Mouse (Mus musculus) gastrocnemius, postnatal 14 days (tissue): Measurements from ENCODE around the gene Lmbr1l. TPM values are rescaled to one million over a fixed set of nuclear protein-coding genes. Genes with fewer than 3 reads are reported as not detected.
A peak's percentile ranks its signal among the peaks of the same experiment; 100 is the strongest.
"Not testable (repeated sequence)": the region's sequence is repeated elsewhere in the genome, so short reads cannot be mapped to it uniquely, and the experiment has no call there.

Source experiments
- DNase-seq: peaks from one replicate; pipeline ENCODE4 v3.0.0; 2021; ENCODE audit warnings: mixed read lengths
- intact Hi-C: fragments of 180-260 bp; cut with DNase I; formaldehyde crosslinking; loops from one replicate; pipeline ENCODE4 v1.15.1; 2025; ENCODE audit warnings: low total_unique reads
- long read RNA-seq, 2 experiments: library from polyadenylated mRNA; stranded (forward); transcript quantifications; one replicate each; pipeline ENCODE4 v2.0.0; 2021
- total RNA-seq, 2 experiments: library from RNA; stranded (reverse); gene quantifications; 2 replicates each; pipeline ENCODE4 v1.2.3; 2021

Gene Lmbr1l
- 10 to 100 TPM in 1 of 2 experiments, 1 to 10 TPM in 1; 4.4 to 11.3 TPM for total RNA-seq
- long read RNA-seq, experiment 1, partial matches to known transcripts = 0 of 2 reads
- long read RNA-seq, experiment 1, other reads (novel, unspliced or antisense) = 1 of 2 reads
- long read RNA-seq, experiment 2, partial matches to known transcripts = 0 of 2 reads
- long read RNA-seq, experiment 2, other reads (novel, unspliced or antisense) = 1 of 2 reads

DNA sequence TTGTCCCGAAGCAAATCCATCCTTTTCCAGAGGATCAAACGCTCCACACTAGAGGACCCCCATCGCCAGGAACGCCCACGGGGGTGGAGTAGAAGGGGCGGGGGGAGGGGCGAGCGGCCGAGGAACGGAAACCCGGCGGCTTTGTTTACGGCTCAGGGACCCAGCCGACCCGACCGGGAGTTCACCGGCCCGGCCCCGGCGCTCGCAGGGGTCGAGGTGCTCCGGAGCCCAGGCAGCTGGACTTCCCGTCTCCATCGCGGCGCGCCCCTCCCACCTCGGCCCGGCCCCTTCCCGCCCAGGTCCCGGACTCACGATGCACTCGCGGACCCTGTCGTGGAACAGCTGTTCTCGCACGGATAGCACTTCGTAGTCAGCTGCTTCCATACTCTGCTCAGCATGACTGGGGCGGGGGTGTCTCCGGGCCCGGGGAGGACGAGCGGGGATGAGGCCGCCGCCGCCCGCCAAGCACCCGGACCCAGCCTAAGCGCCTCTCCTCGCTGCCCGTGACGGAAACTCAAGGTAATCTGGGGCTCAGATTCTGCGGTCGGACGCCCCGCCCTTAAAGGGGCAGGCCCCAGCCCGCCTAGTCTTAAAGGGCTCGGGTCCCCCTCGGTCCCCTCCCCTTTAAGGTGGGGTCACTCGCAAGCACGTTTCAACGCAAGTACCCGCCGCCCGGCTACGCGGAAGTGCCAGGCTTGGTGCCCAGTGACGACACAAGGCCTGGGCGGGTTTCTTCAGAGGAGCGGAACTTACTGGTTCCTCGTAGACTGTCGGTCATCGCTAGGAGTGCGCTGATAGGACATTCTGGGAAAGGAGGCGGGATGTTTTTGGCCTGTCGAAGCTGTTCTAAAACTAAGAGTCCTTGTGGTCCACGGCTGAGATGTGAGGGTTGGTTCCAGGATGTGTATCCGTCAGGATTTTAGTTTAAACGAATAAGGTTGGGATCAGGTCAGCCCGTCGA, at the start of gene Lmbr1l:
Gene Lmbr1l (minus strand): TSS at position 694 of the 961 bp plus-strand sequence.
- intact Hi-C loops = no loop called here

DNA sequence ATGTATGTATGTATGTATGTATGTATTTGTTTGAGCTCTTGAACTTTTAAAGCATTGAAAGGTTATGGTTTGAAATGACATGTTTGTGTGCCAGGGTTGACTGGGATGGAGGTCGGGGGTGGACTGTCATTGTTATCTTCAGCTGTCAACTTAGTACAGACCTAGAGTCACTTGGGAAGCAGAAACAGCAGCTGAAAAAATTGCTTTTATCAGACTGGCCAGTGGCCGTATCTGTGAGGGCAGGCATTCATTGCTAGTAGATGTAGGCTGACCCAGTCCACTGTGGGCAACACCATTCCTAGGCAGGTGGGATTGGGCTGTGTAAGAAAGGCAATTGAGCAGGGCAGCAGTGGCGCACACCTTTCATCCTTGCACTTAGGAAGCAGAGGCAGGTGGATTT, 41.5 kb upstream of the Lmbr1l start:
- intact Hi-C loops = no loop called here

More for the DNA sequence above, at the start of gene Lmbr1l:
- peak; percentile 99 for DNase-seq

GRCm38 (mm10) chr15:98958901-98959420, 40.9 kb upstream of the Lmbr1l start:
- no peak for DNase-seq
- intact Hi-C loops = no loop called here

More for the DNA sequence above, 41.5 kb upstream of the Lmbr1l start:
- no peak for DNase-seq

GRCm38 (mm10) chr15:98957475-98957874, 39.4 kb upstream of the Lmbr1l start:
- intact Hi-C loops = no loop called here
- DNase-seq = no peak

DNA sequence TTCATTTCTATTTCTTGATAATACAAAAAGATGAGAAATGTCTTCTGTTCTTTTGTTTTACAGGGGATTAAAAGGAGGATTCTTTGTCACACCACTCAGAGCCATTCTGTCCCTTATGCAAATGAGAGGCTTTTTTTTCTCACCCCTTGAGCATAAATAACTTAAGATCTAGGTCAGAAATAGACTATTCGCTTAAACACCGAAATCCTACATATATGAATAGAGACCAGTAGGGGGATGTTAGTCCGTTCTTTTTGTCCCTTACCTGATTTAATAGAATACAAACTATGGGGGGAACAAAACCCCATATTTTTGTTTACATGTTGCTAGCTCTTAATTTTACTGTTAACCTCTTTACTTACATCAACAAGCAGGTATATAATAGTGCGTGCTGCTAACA, 38.0 kb upstream of the Lmbr1l start:
- no peak for DNase-seq
- intact Hi-C loops = no loop called here

DNA sequence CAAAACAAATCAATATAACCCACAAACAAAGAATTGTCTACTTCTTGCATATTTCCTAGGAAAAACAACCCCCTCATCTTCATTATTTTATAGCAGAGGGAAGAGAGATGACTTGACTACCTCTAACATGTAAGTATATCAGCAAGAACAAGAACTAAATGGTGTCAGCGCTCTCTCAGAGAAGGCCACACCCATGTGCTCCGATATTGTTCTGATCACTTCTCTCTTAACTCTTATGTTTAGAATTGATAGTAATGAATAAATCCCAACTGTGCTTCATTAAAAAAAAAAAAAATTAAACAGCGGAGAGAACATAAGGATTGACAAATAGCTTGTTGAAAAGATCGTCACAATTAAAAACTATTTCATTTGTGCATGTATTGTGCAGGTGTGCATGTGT, 37.3 kb upstream of the Lmbr1l start:
- DNase-seq = no peak
- intact Hi-C loops = no loop called here

DNA sequence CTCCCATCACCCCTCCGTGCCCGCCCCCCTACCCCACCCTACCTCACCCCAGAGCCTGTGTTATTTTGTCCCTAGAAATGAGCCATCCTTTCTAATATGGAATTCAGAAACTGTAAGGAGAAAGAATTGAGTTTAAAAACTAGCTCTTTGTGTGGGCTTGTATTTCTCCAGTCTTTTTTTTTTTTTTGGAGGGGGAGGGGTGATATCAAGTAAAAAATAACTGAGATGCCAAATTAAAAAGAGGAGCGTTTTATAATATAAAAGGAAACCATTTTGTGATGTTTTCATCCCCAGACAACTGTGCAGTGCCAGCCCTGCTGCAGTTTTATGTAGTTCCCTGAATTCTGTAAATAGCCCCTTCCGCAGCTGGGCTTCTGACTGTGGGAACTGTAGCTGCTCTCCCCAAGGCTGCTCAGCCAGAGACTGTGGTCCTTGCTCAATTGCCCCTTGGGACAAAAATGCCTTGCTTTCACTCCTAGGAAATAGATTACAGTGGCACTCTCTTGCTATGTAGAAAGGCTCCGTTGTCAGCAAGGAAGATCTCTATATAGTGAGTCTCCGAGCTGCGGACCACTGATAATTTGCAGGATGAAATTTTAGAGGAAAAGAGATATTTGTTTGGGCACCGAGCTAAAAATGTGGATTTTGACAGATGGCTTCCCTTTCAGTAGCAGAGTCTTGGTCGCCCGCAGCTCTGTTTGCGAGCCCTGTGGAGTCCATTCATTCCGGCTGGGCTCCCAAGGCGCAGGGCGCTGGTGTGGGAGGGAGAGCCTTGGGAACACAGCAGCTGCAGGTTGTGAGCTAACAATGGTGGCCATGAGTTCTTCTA, 36.6 kb upstream of the Lmbr1l start:
- intact Hi-C loops = no loop called here
- peak; percentile 17 for DNase-seq

DNA sequence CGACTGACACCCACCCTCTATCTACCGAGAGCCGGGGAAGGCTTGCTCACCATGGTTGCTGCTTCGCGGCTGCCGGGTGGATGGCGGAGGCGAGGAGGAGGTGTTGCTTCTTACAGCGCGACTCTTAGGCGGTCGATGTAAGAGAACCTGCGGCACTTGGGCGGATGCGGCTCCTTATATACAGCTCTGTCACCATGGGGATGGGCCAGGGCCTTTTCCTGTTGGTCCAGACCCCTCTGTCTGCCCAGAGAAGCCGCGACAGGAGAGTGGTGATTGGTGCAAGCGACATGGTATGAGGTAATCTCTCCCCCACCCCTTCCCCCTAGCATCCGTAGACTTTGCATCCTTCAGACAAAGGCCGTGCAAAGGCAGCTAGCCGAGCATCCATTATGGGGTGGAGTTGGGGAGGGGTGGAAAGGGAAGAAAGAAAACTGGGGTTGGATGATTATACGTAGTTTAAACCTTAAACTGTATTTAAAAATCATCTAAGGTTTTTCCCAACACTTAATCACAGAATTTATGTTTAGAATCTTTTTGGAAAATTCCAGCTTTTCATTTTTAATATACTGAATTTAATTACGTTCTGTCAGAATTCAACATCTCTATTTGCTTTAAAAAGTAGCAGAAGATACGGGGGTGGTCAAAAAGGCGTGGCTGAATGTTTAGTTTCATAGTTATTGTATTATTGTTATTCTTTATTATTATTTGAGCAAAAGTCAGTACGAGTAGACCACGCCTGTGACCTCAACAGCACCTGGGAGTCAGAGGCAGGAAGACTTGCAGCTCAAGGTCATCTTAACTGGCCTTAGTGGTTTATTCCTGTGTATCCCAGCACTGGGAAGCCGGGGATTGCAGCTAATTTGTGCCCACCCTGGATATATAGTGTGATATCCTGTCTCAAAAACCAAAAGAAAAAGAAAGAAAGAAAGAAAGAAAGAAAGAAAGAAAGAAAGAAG, 35.6 kb upstream of the Lmbr1l start, which contains the start of the genes Gm49450 and Tuba1a:
Gene Gm49450 (minus strand): TSS at position 151 of the 956 bp plus-strand sequence.
Gene Tuba1a (minus strand): TSS at position 303 of the 956 bp plus-strand sequence.
- DNase-seq = peak; percentile 90
- intact Hi-C loops = no loop called here

GRCm38 (mm10) chr15:98952751-98953400, 34.8 kb upstream of the Lmbr1l start:
- intact Hi-C loops = no loop called here
- DNase-seq = peak; percentile 70

DNA sequence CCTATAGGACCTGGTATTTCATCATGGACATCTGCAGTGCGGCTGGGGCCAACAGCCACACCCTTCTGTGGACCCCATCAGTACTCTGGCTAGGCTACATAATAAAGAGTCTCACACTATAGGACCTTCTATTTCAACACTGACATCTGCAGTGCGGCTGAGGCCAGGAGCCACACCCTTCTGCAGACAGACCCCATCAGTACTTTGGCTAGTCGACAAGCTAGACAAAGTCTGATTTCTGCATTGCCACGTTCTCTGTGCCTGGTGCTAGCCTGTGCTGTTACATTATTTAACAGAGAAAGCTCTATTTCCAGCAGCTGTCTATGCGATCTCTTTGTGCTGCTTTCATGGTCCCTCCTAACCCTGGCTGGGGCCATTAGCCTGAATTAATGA, 34.0 kb upstream of the Lmbr1l start:
- no peak for DNase-seq
- intact Hi-C loops = no loop called here

DNA sequence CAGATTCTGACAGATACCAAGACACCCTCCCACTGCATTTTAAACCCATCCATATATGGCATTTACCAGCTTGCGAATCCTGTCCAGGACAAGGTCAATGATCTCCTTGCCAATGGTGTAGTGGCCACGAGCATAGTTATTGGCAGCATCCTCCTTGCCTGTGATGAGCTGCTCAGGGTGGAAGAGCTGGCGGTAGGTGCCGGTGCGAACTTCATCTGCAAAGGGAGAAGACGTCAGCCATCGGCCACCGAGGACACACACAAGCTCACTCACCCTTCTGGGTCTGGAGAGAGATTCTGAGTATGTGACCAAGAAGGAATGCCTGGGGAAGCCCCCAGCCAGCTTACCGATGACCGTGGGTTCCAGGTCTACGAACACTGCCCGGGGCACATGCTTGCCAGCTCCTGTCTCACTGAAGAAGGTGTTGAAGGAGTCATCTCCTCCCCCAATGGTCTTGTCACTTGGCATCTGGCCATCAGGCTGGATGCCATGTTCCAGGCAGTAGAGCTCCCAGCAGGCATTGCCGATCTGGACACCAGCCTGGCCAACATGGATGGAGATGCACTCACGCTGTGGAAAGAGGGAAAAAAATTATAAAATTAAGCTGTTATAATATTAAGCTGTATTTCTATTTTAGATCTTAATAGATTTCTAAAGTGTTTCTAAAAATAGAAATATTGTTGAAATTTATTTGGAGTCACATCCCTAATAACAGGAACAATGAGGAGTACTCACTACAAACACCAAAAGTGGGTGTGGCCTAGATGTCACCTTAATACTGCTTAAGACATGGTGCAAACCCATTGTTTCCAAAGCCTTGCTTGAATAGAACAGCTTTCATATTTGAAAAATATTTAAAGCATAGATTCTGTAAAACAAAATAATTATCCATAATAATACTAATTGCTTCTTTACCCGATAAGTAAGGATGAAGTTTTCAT, 33.4 kb upstream of the Lmbr1l start:
- DNase-seq, intact Hi-C loops: not testable (repeated sequence)

GRCm38 (mm10) chr15:98949607-98949892, 31.5 kb upstream of the Lmbr1l start:
- intact Hi-C loops = no loop called here
- no peak for DNase-seq

DNA sequence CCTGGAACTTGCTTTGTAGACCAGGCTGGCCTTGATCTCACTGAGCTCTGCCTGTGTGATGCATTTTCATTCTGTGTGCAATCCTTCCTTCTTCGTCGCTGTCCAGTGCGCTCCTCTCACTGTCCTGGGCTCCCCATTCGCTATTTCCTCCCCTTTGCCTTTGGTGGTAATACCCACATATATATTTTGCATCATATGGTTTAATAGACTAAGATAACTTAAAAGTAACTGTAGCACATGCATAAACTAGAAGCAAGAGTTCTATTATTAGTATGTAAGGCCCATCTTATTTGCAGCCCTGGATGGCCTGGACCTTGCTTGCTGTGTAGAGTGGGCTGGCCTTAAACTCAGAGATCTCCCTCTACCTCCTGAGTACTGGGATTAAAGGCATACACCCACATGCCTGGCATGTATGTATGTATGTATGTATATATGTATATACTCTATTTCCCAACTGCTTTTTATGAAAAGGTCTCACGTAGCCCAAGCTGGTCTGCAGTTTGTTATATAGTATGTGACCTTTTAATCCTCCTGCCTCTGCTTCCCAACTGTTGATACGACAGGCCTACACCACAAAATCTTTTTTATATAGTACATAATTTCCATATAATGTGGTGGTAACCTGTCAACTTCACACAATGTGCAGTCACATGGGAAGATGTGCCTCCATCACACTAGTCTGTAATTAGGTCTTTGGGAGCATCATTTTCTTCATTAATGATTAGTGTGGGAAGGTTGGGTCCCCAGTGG, 31.0 kb upstream of the Lmbr1l start:
- DNase-seq = no peak
- intact Hi-C loops = no loop called here

GRCm38 (mm10) chr15:98948382-98948781, 30.4 kb upstream of the Lmbr1l start:
- no peak for DNase-seq
- intact Hi-C loops = no loop called here

- intact Hi-C loops = no loop called here
- no peak for DNase-seq
Measured at GRCm38 (mm10) chr15:98947884-98948283, 29.9 kb upstream of the Lmbr1l start.

- intact Hi-C loops = loop anchor here (5.0 kb wide), 2 partner anchors 39 to 54 kb away; no protein-coding TSS in a partner anchor
- no peak for DNase-seq
Measured at GRCm38 (mm10) chr15:98943133-98943532, 25.1 kb upstream of the Lmbr1l start.
